Mouse (Mus musculus): ENCODE data around the gene Zfp109.

The Zfp109 gene

DNA sequence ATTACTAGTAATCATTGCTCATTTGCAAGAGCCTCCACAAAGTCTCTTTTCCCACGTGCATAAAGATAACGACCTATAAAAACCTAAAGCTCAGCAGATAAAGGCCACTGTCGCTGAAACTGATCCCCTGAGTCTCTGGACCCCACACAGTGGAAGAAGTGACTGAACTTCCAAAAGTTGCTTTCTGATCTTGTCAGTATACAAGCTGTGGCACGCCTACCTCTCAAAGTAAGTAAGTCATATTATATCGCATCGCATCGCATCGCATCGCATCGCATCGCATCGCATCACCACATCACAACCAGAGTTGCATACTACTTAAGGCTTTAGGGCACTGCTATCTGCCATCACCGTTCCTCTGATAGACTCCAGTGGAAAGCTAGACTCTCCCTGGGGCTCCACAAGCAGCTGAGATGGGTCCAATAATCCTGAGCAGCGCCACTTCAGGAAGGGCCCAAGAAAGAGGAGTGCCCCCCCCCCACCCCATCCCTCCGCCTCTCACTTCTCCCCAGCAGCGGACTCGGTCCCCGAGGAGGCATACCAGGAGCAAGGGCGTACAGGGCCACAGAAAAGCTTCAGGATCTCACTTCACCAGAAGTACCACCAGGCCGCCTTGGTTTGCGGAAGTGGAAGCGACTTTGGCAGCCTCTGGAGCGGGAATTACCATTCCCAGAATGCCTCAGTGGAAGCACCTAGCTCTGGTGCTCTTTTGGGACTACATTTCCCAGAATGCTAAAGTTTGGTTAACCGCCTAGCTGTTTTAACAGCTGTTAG lies 29.7 kb downstream of the Zfp109 start:
- DNase-seq: no peak

- DNase-seq: no peak
These were observed 40.4 kb downstream of the Zfp109 start for GRCm38 (mm10) chr7:24196961-24197360.

DNA sequence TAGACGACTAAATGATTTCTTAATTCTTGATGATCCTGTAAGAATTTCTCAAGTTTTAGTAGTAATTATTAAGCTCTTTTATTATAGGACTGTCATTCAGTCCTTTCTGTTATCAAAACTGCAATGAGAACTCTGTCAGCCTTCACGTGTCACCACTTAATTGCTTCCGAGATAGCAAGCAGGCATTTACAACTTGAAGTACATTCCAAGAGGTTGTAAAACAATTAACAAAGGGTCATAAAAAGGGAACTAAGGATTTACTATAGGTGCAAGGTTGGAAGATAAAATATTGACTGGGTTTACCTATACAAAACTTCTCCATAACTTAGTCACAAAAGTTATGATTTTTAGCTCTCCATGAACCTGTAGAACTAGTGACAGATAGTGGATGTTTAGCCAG lies 44.2 kb downstream of the Zfp109 start:
- no peak for DNase-seq

DNA sequence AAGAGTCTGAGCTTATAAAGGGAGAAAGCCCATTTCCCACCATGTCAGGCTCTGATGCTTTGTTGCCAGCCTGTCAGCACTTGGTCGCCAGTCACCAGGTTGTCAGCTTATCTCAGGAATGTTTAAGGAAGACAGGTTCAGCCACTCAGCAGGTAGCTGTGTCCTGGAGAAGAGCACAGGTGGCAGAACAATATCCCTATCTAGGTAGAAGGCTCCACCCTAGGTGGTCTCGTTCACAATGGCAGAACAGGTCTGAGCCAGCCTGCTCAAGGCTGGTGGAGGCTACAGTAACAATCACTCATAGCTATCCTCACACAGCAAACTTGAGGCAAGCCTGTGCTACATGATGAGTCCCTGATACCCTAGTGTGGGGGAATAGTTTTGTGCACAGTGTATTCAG lies 46.0 kb downstream of the Zfp109 start:
- no peak for DNase-seq

GRCm38 (mm10) chr7:24189571-24189944 lies 47.8 kb downstream of the Zfp109 start:
- no peak for DNase-seq

GRCm38 (mm10) chr7:24188901-24189570 lies 48.3 kb downstream of the Zfp109 start:
- no peak for DNase-seq

DNA sequence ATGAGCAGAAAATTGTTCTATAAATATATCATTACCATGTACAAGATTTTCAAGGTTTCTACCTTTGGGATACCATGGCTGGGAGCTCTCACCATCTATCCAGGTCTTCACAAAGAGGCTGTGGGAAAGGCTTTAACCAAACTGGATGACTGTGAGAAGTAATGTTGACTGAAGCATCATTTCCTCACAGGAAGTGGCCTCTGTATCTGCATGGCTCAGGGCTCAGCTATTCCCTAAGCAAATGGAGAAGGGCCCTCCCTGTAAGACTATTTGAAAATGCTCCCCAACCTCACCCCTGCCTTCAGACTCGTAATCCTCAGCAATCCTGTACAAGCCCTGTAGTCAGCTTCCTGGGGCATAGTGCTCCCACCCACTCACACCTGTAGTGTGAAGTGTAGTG lies 49.7 kb downstream of the Zfp109 start:
- no peak for DNase-seq
